Mouse (Mus musculus): ENCODE results near the gene Cdk5.
A peak's percentile ranks its signal among the peaks of the same experiment; 100 is the strongest.

Gene Cdk5

DNA sequence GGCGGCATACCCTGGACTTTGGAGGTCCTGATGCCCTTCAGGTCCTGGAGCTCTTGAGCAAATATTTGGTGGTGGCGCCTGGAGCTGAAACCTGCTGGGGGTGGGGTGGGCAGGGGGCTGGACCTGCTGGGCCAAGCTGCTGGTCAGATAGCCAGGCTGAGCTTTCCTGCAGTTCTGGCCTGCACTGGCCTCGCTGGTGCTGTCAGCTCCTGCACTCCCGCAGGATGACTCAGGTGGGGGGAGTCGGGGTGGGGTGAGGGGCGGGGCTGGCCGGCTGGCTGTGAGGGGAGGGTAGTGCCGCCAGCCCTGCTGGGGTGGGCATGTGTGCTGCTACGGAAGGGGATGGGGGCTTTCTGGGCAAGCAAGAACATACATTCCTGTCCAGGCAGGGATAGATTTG, 5.3 kb upstream of the Cdk5 start:
- DNase-seq (ENCODE audit: low spot score in 2 of 2): no peak

GRCm38 (mm10) chr5:24427981-24428402, 4.7 kb upstream of the Cdk5 start:
- no peak for DNase-seq (ENCODE audit: low spot score in 2 of 2)

- DNase-seq (ENCODE audit: low spot score in 2 of 2): no peak
Observed at GRCm38 (mm10) chr5:24427285-24427633, 3.9 kb upstream of the Cdk5 start.

DNA sequence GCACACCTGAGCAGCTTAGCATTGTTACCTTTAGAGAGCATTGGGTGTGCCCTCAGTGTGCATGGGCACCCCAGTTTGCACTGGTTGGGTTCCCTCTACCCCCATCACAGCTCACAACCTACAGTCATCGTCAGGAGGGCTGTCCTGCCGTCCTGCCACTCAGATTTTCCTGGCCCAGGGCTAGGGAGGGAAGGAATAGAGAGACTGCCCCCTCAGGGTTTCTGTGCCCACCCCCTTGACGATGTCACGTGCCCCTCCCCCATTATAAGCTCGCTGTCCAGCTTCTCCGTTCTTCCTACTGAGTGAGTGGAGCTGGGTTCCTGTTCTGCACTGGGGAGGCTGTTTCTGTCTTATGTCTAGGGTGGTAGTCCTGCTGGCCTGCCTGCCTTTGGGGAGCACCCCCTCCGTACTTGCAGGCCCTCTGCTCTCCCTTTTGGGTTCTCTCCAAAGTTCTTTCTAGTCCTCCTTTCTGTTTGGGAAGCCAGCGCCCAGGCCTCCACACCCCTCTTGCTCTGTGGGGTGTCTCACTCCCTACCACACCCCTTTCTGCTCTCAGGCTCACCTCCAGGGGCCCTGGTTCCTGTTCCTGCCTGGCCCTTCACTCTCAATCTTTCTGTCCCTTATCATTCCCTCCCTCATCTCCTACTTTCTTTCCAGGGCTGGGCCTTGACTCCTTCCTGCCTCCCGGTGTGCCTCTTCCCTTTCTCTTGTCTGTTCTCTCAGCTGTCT, 3.4 kb upstream of the Cdk5 start:
- DNase-seq (ENCODE audit: low spot score in 2 of 2): no peak

DNA sequence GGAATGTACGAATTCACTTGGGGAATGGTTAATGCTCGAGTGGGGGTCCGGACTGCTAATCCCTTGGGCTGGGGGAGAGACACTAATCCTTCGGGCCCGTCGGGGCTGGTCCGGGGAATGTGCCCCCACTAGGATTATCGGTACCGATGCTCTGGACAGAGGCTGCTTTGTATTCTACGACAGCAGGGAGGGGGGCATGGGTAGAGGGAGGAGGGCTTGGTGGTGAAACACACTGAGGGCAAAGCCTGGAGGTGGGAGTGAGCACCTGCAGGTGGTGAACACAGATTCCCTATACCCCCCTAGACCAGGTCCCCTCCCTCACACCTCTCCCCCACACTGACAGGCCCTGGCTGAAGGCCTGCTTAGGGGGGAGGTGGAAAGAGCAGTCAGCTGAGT, 2.7 kb upstream of the Cdk5 start:
- no peak for DNase-seq (ENCODE audit: low spot score in 2 of 2)

GRCm38 (mm10) chr5:24425421-24426036, 2.2 kb upstream of the Cdk5 start:
- peak; percentile 52 to 64 for DNase-seq (ENCODE audit: low spot score in 2 of 2)

GRCm38 (mm10) chr5:24424861-24425411, 1.6 kb upstream of the Cdk5 start:
- peak; percentile 80 to 84 for DNase-seq (ENCODE audit: low spot score in 2 of 2)

GRCm38 (mm10) chr5:24424004-24424781, 863 bp upstream of the Cdk5 start:
- DNase-seq (ENCODE audit: low spot score in 2 of 2): peak; percentile 22 to 43

- no peak for DNase-seq (ENCODE audit: low spot score in 2 of 2)
Observed at GRCm38 (mm10) chr5:24420381-24420780, 2.9 kb downstream of the Cdk5 start.

DNA sequence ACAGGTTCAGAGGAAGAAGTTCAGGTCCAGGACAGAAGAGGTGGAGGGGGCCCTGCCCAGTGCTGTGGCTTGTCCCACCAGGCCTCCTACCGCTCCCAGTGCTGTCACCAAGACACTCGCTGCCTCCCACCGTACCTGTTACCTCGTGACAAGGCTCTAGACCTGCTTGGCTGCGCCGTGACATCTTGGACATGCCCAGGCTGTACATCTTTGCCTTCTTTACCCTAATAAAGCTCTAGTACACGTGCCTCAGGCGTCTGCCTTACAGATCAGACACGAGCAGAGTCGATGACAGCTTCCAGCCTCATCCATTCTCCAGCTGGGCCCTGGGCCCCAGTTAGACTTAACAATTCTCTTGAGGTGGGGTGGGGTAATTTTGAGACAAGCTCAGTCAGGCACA, 5.7 kb downstream of the Cdk5 start:
- no peak for DNase-seq (ENCODE audit: low spot score in 2 of 2)

DNA sequence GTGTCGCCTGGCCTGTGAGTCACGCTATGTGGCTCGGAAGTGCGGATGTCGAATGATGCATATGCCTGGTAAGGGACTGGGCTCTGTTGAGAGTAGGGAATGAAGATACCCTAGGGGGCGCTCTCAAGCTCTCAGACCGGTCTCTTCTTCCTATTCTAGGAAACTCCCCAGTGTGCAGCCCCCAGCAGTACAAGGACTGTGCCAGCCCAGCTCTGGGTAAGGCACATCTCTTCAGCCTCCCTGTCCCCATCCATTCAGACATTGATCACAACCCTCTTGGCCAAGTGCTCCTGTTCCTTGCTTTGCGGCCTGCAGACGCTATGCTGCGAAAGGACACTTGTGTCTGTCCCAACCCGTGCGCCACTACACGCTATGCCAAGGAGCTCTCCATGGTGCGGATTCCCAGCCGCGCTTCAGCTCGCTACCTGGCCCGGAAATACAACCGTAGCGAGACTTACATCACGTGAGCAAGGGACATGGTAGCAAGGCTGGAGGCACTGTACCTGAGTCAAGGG, 7.1 kb downstream of the Cdk5 start:
- peak; percentile 60 to 62 for DNase-seq (ENCODE audit: low spot score in 2 of 2)

GRCm38 (mm10) chr5:24413938-24414337, 9.4 kb downstream of the Cdk5 start:
- DNase-seq (ENCODE audit: low spot score in 2 of 2): no peak

- no peak for DNase-seq (ENCODE audit: low spot score in 2 of 2)
Observed at GRCm38 (mm10) chr5:24413042-24413693, 10.2 kb downstream of the Cdk5 start, which contains the start of gene Asic3. Gene Asic3 (plus strand): TSS chr5:24413392.

- no peak for DNase-seq (ENCODE audit: low spot score in 2 of 2)
Observed at GRCm38 (mm10) chr5:24412063-24412462, 11.3 kb downstream of the Cdk5 start.

DNA sequence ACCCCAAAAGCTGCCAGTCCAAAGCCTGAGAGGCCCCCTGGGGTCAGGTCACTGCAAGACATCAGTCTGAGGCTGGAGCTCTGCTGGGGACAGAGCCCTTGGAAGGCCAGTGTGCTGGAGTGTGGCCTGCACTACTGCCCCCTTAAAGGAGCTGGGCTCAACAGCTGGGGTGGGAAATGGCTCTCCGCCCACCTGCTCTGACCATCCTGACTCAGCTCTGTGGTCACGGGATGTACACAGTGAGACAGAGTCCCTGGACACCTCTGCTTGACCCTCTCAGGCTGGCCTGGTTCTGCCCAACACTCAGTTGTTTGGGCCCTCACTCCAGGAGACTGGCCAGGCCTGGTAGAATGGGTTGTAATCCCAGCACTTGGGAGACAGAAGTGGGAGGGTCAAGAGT, 13.9 kb downstream of the Cdk5 start:
- no peak for DNase-seq (ENCODE audit: low spot score in 2 of 2)

- no peak for DNase-seq (ENCODE audit: low spot score in 2 of 2)
Observed at GRCm38 (mm10) chr5:24408651-24409050, 14.7 kb downstream of the Cdk5 start.

DNA sequence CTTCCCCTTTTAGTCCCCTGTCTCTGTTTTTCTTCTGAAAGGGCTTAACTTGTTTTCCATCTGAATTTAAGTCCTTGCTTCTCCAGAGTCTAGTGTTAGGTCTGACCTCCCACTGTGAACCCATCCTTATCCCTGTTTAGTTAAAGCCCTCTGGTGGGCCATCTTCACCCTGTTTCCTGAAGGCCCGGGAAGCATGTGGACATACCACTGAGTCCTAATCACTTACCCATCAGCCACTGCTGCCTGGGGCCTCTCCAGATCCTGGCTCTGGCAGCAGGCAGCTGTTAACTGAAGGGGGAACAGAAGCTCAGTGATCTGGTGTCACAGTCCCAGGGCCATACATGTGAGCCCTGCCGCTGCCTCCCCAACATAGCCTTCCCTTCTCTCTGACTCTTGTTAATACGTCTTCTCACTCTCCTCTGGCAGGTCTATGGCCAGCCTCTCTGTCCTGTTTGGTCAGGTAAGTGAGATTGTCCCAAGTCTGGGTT, 17.9 kb downstream of the Cdk5 start:
- DNase-seq (ENCODE audit: low spot score in 2 of 2): no peak

GRCm38 (mm10) chr5:24404594-24405360, 18.6 kb downstream of the Cdk5 start:
- no peak for DNase-seq (ENCODE audit: low spot score in 2 of 2)

DNA sequence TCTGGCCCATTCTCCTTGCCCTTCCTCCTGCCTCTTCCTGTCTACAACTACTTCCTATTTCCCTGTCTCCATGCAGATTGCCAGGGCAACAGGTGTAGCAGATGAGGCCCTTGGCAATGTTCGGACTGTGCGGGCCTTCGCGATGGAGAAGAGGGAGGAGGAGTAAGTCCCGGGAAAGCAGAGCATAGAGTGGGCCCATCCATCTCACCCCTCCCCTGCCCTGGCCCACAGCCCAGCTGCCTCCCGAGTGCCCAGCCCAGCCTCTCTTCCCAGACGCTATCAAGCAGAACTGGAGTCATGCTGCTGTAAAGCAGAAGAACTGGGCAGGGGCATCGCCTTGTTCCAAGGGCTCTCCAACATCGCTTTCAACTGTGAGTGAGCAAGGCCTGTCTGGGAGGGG, 21.4 kb downstream of the Cdk5 start:
- DNase-seq (ENCODE audit: low spot score in 2 of 2): no peak

- DNase-seq (ENCODE audit: low spot score in 2 of 2): no peak
Observed at GRCm38 (mm10) chr5:24400911-24401605, 22.3 kb downstream of the Cdk5 start.

Data from spleen, postnatal 36 days (tissue).